In genomic region chr1:171666350-171666749, GRCm38 (mm10) we compare ENCODE assay signal across 33 mouse cellular contexts. TPM values are rescaled to one million over a fixed set of nuclear protein-coding genes. Genes with fewer than 3 reads are reported as not detected.
A peak's percentile ranks its signal among the peaks of the same experiment; 100 is the strongest.
DNase-seq lines count a peak whose midpoint lies in the region; ATAC-seq and TF ChIP-seq lines count a peak whose summit lies in the region.
"Had no signal": no experiment of that assay in that cellular context is flagged by ENCODE, and none has a peak within 500 bp of the region (broad histone marks: within the 10 kb centered on the region; RNA-seq: fewer than 3 reads in every experiment).

No protein-coding gene starts in this region.

- TF ChIP-seq CTCF in liver, postnatal 0 days (IDR thresholded peaks at IDR 0.05; ENCODE audit: low read depth) = no peak

- no peak for TF ChIP-seq EP300 in liver, postnatal 0 days (IDR thresholded peaks at IDR 0.05; ENCODE audit: low read depth)

- no peak overlapping the region for H3K4me2 ChIP-seq in liver, embryonic 11.5 days
- no peak overlapping the region for H3K4me2 ChIP-seq in liver, postnatal 0 days (ENCODE audit: low read depth, low read length)
- no peak overlapping the region for H3K4me2 ChIP-seq in kidney, embryonic 14.5 days (replicated peaks; ENCODE audit: low read depth, low read length)
- H3K4me2 ChIP-seq: forebrain, embryonic 15.5 days; heart, embryonic 13.5 days; hindbrain, embryonic 15.5 days; liver, embryonic 13.5 days; midbrain, embryonic 13.5 days; neural tube, embryonic 13.5 days had no signal

- 78% methylated on average over 6 of the region's 6 CpGs for WGBS in liver, embryonic 11.5 days
- 72% methylated on average over 6 of the region's 6 CpGs for WGBS in liver, postnatal 0 days (ENCODE audit: insufficient replicate concordance)
- WGBS in kidney, embryonic 14.5 days = 94% methylated on average over 6 of the region's 6 CpGs

- H3K4me1 ChIP-seq in liver, embryonic 11.5 days (replicated peaks; ENCODE audit: control insufficient read depth, insufficient read depth, low read length) = no peaks in the 10 kb centered on the region
- no peaks in the 10 kb centered on the region for H3K4me1 ChIP-seq in liver, postnatal 0 days (ENCODE audit: insufficient read depth)
- no peaks in the 10 kb centered on the region for H3K4me1 ChIP-seq in kidney, embryonic 14.5 days (ENCODE audit: control insufficient read depth, insufficient read depth, low read length)
- H3K4me1 ChIP-seq: forebrain, embryonic 15.5 days; heart, embryonic 13.5 days; hindbrain, embryonic 15.5 days; liver, embryonic 13.5 days; midbrain, embryonic 13.5 days; neural tube, embryonic 13.5 days had no signal

- DNase-seq in frontal cortex, postnatal 36 days (ENCODE audit: low spot score in 2 of 2) = peak; percentile 32 to 37
- no peak for DNase-seq in frontal cortex, postnatal 10 days (ENCODE audit: low spot score in 2 of 2)
- peak; percentile 22 for DNase-seq in liver, embryonic 11.5 days (ENCODE audit: low spot score)
- no peak for DNase-seq in liver, postnatal 0 days
- peak; percentile 70 for DNase-seq in brain, adult 2 months (ENCODE audit: low read depth, low spot score)
- peak; percentile 14 to 22 for DNase-seq in right cerebral cortex, postnatal 36 days (ENCODE audit: low spot score in 2 of 2)
- DNase-seq: cerebellum, adult 8-10 months; cerebellum, postnatal 25 days; gastrocnemius, postnatal 36 days; heart, postnatal 10 days; kidney, adult 11 months; kidney, postnatal 36 days; liver, embryonic 13.5 days; lung, adult 2 months; lung, postnatal 10 days had no signal

- ATAC-seq in liver, embryonic 11.5 days (replicated peaks; ENCODE audit: low FRiP score) = no peak
- no peak for ATAC-seq in liver, postnatal 0 days
- no peak for ATAC-seq in kidney, embryonic 14.5 days (ENCODE audit: low FRiP score, low TSS enrichment)
- no peak for ATAC-seq in erythroblast, adult 5-6 weeks (replicated peaks; ENCODE audit: low FRiP score, poor library complexity, severe bottlenecking)
- ATAC-seq: forebrain, embryonic 15.5 days; inflammation-experienced regulatory T-cells, adult 6 months; midbrain, embryonic 13.5 days; Patski had no signal

- H3K27ac ChIP-seq in liver, embryonic 11.5 days (ENCODE audit: low read depth, low read length) = no peak overlapping the region
- H3K27ac ChIP-seq in liver, postnatal 0 days (ENCODE audit: low read depth) = no peak overlapping the region
- H3K27ac ChIP-seq in kidney, embryonic 14.5 days (ENCODE audit: low read depth, low read length) = no peak overlapping the region
- H3K27ac ChIP-seq: forebrain, embryonic 15.5 days; heart, embryonic 13.5 days; hindbrain, embryonic 15.5 days; layer of hippocampus, adult 2 months; liver, embryonic 13.5 days; macrophage; midbrain, embryonic 13.5 days; neural tube, embryonic 13.5 days had no signal

- no peaks in the 10 kb centered on the region for H3K27me3 ChIP-seq in liver, embryonic 11.5 days (replicated peaks; ENCODE audit: control insufficient read depth, insufficient read depth, low read length)
- no peaks in the 10 kb centered on the region for H3K27me3 ChIP-seq in liver, postnatal 0 days (ENCODE audit: insufficient read depth, low read length)
- no peaks in the 10 kb centered on the region for H3K27me3 ChIP-seq in kidney, embryonic 14.5 days (ENCODE audit: control insufficient read depth, insufficient read depth, low read length)
- H3K27me3 ChIP-seq: CH12.LX; forebrain, embryonic 15.5 days; heart, embryonic 13.5 days; hindbrain, embryonic 15.5 days; liver, embryonic 13.5 days; midbrain, embryonic 13.5 days; neural tube, embryonic 13.5 days; Patski had no signal

- H3K9ac ChIP-seq in liver, embryonic 11.5 days (ENCODE audit: low read depth, low read length) = no peak overlapping the region
- H3K9ac ChIP-seq in liver, postnatal 0 days (replicated peaks) = no peak overlapping the region
- H3K9ac ChIP-seq in kidney, embryonic 14.5 days (ENCODE audit: low read depth, low read length) = no peak overlapping the region
- H3K9ac ChIP-seq: forebrain, embryonic 15.5 days; heart, embryonic 13.5 days; hindbrain, embryonic 15.5 days; liver, embryonic 13.5 days; midbrain, embryonic 13.5 days; neural tube, embryonic 13.5 days had no signal

- no peaks in the 10 kb centered on the region for H3K36me3 ChIP-seq in liver, embryonic 11.5 days (ENCODE audit: control insufficient read depth, insufficient read depth, low read length)
- H3K36me3 ChIP-seq in liver, postnatal 0 days (replicated peaks; ENCODE audit: insufficient read depth, low read length) = no peaks in the 10 kb centered on the region
- H3K36me3 ChIP-seq in kidney, embryonic 14.5 days (ENCODE audit: control insufficient read depth, insufficient read depth, low read length) = no peaks in the 10 kb centered on the region
- H3K36me3 ChIP-seq: forebrain, embryonic 15.5 days; heart, embryonic 13.5 days; hindbrain, embryonic 15.5 days; liver, embryonic 13.5 days; midbrain, embryonic 13.5 days; neural tube, embryonic 13.5 days had no signal

- H3K4me3 ChIP-seq in liver, embryonic 11.5 days (ENCODE audit: low read depth, low read length) = no peak overlapping the region
- H3K4me3 ChIP-seq in liver, postnatal 0 days (ENCODE audit: low read depth, low read length) = no peak overlapping the region
- no peak overlapping the region for H3K4me3 ChIP-seq in kidney, embryonic 14.5 days (ENCODE audit: low read length)
- H3K4me3 ChIP-seq: forebrain, embryonic 15.5 days; heart, embryonic 13.5 days; hindbrain, embryonic 15.5 days; layer of hippocampus, adult 2 months; liver, embryonic 13.5 days; midbrain, embryonic 13.5 days; neural tube, embryonic 13.5 days had no signal

- no peaks in the 10 kb centered on the region for H3K9me3 ChIP-seq in liver, embryonic 11.5 days (ENCODE audit: control insufficient read depth, low read length)
- H3K9me3 ChIP-seq in liver, postnatal 0 days (ENCODE audit: low read length) = no peaks in the 10 kb centered on the region
- H3K9me3 ChIP-seq in kidney, embryonic 14.5 days (ENCODE audit: control insufficient read depth, low read length) = no peaks in the 10 kb centered on the region
- H3K9me3 ChIP-seq: forebrain, embryonic 15.5 days; heart, embryonic 13.5 days; hindbrain, embryonic 15.5 days; liver, embryonic 13.5 days; midbrain, embryonic 13.5 days had no signal

RNA-seq across cellular contexts. Expression of gene Slamf7, which starts 13.5 kb away (rescaled TPM):
- polyA plus RNA-seq in liver, embryonic 11.5 days (2014; fragmentation: Nextera tagmentation; extraction: Ambion mirVana) = not detected in 2 replicates
- 5.7 and 6.1 TPM in 2 replicates for polyA plus RNA-seq in liver, postnatal 0 days (2015; fragmentation: Nextera tagmentation; extraction: Ambion mirVana)
- polyA plus RNA-seq in kidney, embryonic 14.5 days (2014; fragmentation: Nextera tagmentation; extraction: Ambion mirVana) = not detected in 2 replicates
- total RNA-seq in erythroblast, adult 5-6 weeks (2015; ENCODE audit: low replicate concordance) = 3.3 and 10.7 TPM in 2 replicates
- total RNA-seq in erythroblast, adult 5-6 weeks (2017; ENCODE audit: low replicate concordance) = 1.4 TPM in 1 of 2 replicates, not detected in the other
- total RNA-seq: ES-E14; gastrocnemius, adult 18-20 months; layer of hippocampus, adult 2 months; layer of hippocampus, postnatal 14 days had no signal
- polyA plus RNA-seq: C2C12; embryonic facial prominence, embryonic 11.5 days; forebrain, embryonic 15.5 days; heart, embryonic 13.5 days; hindbrain, embryonic 15.5 days; kidney, embryonic 16.5 days; liver, embryonic 13.5 days; midbrain, embryonic 13.5 days; neural tube, embryonic 13.5 days; Patski had no signal

RNA-seq across cellular contexts. Expression of gene Cd48, which starts 15.5 kb away (rescaled TPM):
- 4.5 and 4.9 TPM in 2 replicates for polyA plus RNA-seq in liver, embryonic 11.5 days (2014; fragmentation: Nextera tagmentation; extraction: Ambion mirVana)
- 17.2 and 17.9 TPM in 2 replicates for polyA plus RNA-seq in liver, postnatal 0 days (2015; fragmentation: Nextera tagmentation; extraction: Ambion mirVana)
- polyA plus RNA-seq in kidney, embryonic 14.5 days (2014; fragmentation: Nextera tagmentation; extraction: Ambion mirVana) = 1.9 and 3.6 TPM in 2 replicates
- total RNA-seq in erythroblast, adult 5-6 weeks (2015; ENCODE audit: low replicate concordance) = 52.2 and 60.3 TPM in 2 replicates
- 24.8 and 27.7 TPM in 2 replicates for total RNA-seq in erythroblast, adult 5-6 weeks (2017; ENCODE audit: low replicate concordance)
- total RNA-seq: layer of hippocampus, adult 2 months; layer of hippocampus, postnatal 14 days had no signal
- polyA plus RNA-seq: C2C12, Patski had no signal

RNA-seq across cellular contexts. Expression of gene Ly9, which starts 59.1 kb away (rescaled TPM):
- polyA plus RNA-seq in liver, embryonic 11.5 days (2014; fragmentation: Nextera tagmentation; extraction: Ambion mirVana) = 0.12 and 0.30 TPM in 2 replicates
- 1.4 and 2.2 TPM in 2 replicates for polyA plus RNA-seq in liver, postnatal 0 days (2015; fragmentation: Nextera tagmentation; extraction: Ambion mirVana)
- not detected in 2 replicates for polyA plus RNA-seq in kidney, embryonic 14.5 days (2014; fragmentation: Nextera tagmentation; extraction: Ambion mirVana)
- 7.1 and 8.8 TPM in 2 replicates for total RNA-seq in erythroblast, adult 5-6 weeks (2015; ENCODE audit: low replicate concordance)
- total RNA-seq in erythroblast, adult 5-6 weeks (2017; ENCODE audit: low replicate concordance) = 5.8 and 10.0 TPM in 2 replicates
- total RNA-seq: layer of hippocampus, adult 2 months; layer of hippocampus, postnatal 14 days had no signal
- polyA plus RNA-seq: C2C12; embryonic facial prominence, embryonic 11.5 days; midbrain, embryonic 13.5 days; Patski had no signal

Comparison
In these comparisons a context has a peak if more than half of its experiments do, and no peak if none do; other contexts are left out.
1. DNase-seq: peak in frontal cortex, postnatal 36 days (2 of 2), liver, embryonic 11.5 days (single experiment), brain, adult 2 months (single experiment) and right cerebral cortex, postnatal 36 days (2 of 2); none in frontal cortex, postnatal 10 days (0 of 2) and liver, postnatal 0 days (single experiment).